Mouse (Mus musculus) megakaryocyte-erythroid progenitor cell, adult 5-6 weeks (primary cell): Measurements from ENCODE around the gene Gm960. TPM values are rescaled to one million over a fixed set of nuclear protein-coding genes. Genes with fewer than 3 reads are reported as not detected.

Experiments
- ATAC-seq: replicated peaks from 2 replicates; pipeline ENCODE4 v1.8.0; 2016; ENCODE audit warnings: mild to moderate bottlenecking, inconsistent platforms; ENCODE audit not compliant: severe bottlenecking, poor library complexity, low FRiP score, low TSS enrichment
- total RNA-seq, 2 experiments: library from RNA; stranded (forward) in 1 of 2; stranded (reverse) in 1 of 2; fragments of 200-1000, 215-1000 nt in 1 of 2; fragments of >200 nt in 1 of 2; fragmentation: Nextera tagmentation in 1 of 2; gene quantifications; 2 replicates each; pipeline ENCODE4 v1.2.3; 2014 to 2017

Gm960 gene
- total RNA-seq (2014; fragmentation: Nextera tagmentation) (1.3 and 3.5 TPM in 2 replicates), total RNA-seq (2017) (2.4 TPM in 1 of 2 replicates, not detected in the other)

GRCm38 (mm10) chr19:4698205-4698677 is at the start of gene Gm960:
Gm960 (minus strand) TSS chr19:4698668.
- ATAC-seq, result no peak

- no peak for ATAC-seq
These were observed 49.3 kb upstream of the Gm960 start for GRCm38 (mm10) chr19:4747631-4748312.

- no peak for ATAC-seq
These were observed 48.1 kb upstream of the Gm960 start for GRCm38 (mm10) chr19:4746611-4747010.

- ATAC-seq, result no peak
These were observed 47.2 kb upstream of the Gm960 start for GRCm38 (mm10) chr19:4745681-4746080.

- no peak for ATAC-seq
These were observed 46.6 kb upstream of the Gm960 start for GRCm38 (mm10) chr19:4745057-4745456.

GRCm38 (mm10) chr19:4744026-4744425 is 45.6 kb upstream of the Gm960 start:
- no peak for ATAC-seq

GRCm38 (mm10) chr19:4743524-4743923 is 45.1 kb upstream of the Gm960 start:
- ATAC-seq, result no peak

GRCm38 (mm10) chr19:4742229-4742628 is 43.8 kb upstream of the Gm960 start:
- no peak for ATAC-seq

GRCm38 (mm10) chr19:4741482-4741881 is 43.0 kb upstream of the Gm960 start:
- ATAC-seq, result no peak

- no peak for ATAC-seq
These were observed 41.3 kb upstream of the Gm960 start for GRCm38 (mm10) chr19:4739762-4740161.

GRCm38 (mm10) chr19:4739053-4739452 is 40.6 kb upstream of the Gm960 start:
- no peak for ATAC-seq

GRCm38 (mm10) chr19:4737866-4738265 is 39.4 kb upstream of the Gm960 start:
- ATAC-seq, result no peak

GRCm38 (mm10) chr19:4733052-4733451 is 34.6 kb upstream of the Gm960 start:
- no peak for ATAC-seq

- ATAC-seq, result no peak
These were observed 30.7 kb upstream of the Gm960 start for GRCm38 (mm10) chr19:4729186-4729585.

- ATAC-seq, result no peak
These were observed 22.3 kb upstream of the Gm960 start for GRCm38 (mm10) chr19:4720671-4721244.

- ATAC-seq, result no peak
These were observed 21.6 kb upstream of the Gm960 start for GRCm38 (mm10) chr19:4720112-4720511.

GRCm38 (mm10) chr19:4719351-4719764 is 20.9 kb upstream of the Gm960 start:
- ATAC-seq, result no peak

GRCm38 (mm10) chr19:4718716-4719115 is 20.2 kb upstream of the Gm960 start:
- no peak for ATAC-seq

GRCm38 (mm10) chr19:4717281-4717680 is 18.8 kb upstream of the Gm960 start:
- ATAC-seq, result no peak

GRCm38 (mm10) chr19:4716756-4717155 is 18.3 kb upstream of the Gm960 start:
- ATAC-seq, result no peak

- ATAC-seq, result no peak
These were observed 15.4 kb upstream of the Gm960 start for GRCm38 (mm10) chr19:4713886-4714285.
